Mouse (Mus musculus) v-Abl transformed pro-B cells (cell line): ENCODE results near the gene Mrgprb8.
"Not testable (repeated sequence)": the region's sequence is repeated elsewhere in the genome, so short reads cannot be mapped to it uniquely, and the experiment has no call there.

ENCODE experiments used
- in situ Hi-C, 2 experiments: fragments of 400-800 bp; cut with MboI; formaldehyde crosslinking; loops; one replicate each; pipeline ENCODE4 v1.15.1; 2025; ENCODE audit not compliant: unreplicated experiment in 2 of 2

Gene Mrgprb8

DNA sequence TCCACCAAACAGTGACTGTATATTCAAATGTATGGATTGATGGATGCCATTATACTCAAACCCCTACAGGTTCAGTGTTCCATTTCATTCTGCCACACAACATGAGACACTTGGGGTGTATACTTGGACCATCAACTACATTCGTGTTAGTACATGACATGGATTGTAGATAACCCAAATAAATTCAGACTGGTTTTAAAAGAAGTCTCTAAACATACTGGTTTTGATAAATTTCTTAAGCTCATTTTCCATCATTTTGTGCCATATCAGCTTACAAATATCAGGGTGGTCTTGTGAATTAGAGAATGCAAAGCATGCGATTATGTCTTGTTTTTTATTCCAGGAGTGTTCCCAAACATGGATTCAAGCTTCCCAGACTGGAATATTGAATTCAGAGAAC is at the start of gene Mrgprb8:
Mrgprb8 (plus strand) TSS at position 301 of the 400 bp plus-strand sequence.
- in situ Hi-C loops: no loop called here

DNA sequence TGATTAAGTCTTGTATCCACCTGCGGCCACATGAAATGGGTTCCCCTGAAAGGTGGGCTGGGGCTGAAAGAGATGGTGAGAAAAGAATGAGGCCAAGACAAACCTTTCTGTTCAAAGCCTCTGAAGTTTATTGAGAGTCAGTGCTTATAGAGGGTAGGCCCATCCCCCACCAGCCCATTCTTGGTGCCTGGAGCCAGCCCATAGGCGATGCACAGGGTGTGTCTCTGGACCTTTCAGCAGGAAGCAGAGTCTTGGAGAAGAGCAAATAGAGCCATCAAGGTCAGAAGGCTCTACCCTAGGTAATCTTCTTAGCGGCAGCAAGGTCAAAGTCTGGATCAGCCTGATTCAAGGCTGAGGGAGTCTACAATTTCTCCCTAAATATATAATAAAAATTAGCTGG is 47.6 kb downstream of the Mrgprb8 start:
- in situ Hi-C loops: not testable (repeated sequence)

DNA sequence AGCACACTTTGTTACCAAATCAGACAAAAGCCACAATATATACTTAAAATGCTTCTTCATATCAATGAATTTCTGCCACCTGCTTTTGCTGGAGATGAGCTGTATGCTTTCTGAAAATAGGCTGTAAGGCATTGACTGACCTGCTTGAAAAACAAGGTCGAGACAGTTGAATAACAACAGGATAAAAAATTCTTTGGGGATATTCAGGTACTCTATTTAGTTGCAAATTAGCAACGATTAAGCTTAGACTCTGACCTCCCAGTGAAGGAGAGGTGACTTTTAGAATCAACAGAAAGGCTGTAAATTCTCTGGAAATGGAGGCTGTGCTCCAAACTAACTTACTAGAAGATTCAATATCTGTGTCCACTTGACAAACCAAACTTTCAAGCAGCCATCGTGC is 48.3 kb downstream of the Mrgprb8 start:
- in situ Hi-C loops: no loop called here
